Mouse (Mus musculus) forebrain, embryonic 14.5 days (tissue): ENCODE measurements around the gene AI481877. TPM values are rescaled to one million over a fixed set of nuclear protein-coding genes. Genes with fewer than 3 reads are reported as not detected.

ENCODE experiments used
- ATAC-seq: fragments of 200-750 bp; cut with Nextera tagmentation; 2 replicates; pipeline ENCODE4 v1.8.0; 2017; ENCODE audit warnings: mild to moderate bottlenecking, moderate library complexity
- DNase-seq: peaks from one replicate; pipeline ENCODE4 v3.0.0-alpha.2; 2015; ENCODE audit warnings: low spot score
- H3K27ac ChIP-seq: fragments of 300-500 bp; sonication (generic); 2 replicates; pipeline ENCODE4 v1.5.1; 2014; ENCODE audit warnings: low read depth, mild to moderate bottlenecking, control low read depth, low read length, moderate library complexity
- H3K27me3 ChIP-seq: fragments of 300-500 bp; sonication (generic); replicated peaks from 2 replicates; pipeline ENCODE4 v1.6.1; 2014; ENCODE audit warnings: low read length, control low read depth, mixed read lengths; ENCODE audit not compliant: control insufficient read depth, insufficient read depth
- H3K36me3 ChIP-seq: fragments of 300-500 bp; sonication (generic); 2 replicates; pipeline ENCODE4 v1.6.1; 2014; ENCODE audit warnings: low read length, control low read depth; ENCODE audit not compliant: control insufficient read depth, insufficient read depth
- H3K4me1 ChIP-seq: fragments of 300-500 bp; sonication (generic); 2 replicates; pipeline ENCODE4 v1.6.1; 2014; ENCODE audit warnings: antibody characterized with exemption, low read length, control low read depth; ENCODE audit not compliant: control insufficient read depth, insufficient read depth
- H3K4me2 ChIP-seq: fragments of 300-500 bp; sonication (generic); 2 replicates; pipeline ENCODE4 v1.6.1; 2014; ENCODE audit warnings: mild to moderate bottlenecking, control low read depth, low read length
- H3K4me3 ChIP-seq: fragments of 300-500 bp; sonication (generic); 2 replicates; pipeline ENCODE4 v1.5.1; 2014; ENCODE audit warnings: low read depth, low read length, control low read depth
- H3K9ac ChIP-seq: fragments of 300-500 bp; sonication (generic); 2 replicates; pipeline ENCODE4 v1.6.1; 2014; ENCODE audit warnings: mild to moderate bottlenecking, low read length, control low read depth, moderate library complexity
- H3K9me3 ChIP-seq: fragments of 300-500 bp; sonication (generic); replicated peaks from 2 replicates; pipeline ENCODE4 v1.6.1; 2016; ENCODE audit warnings: low read length, control low read depth, mixed read lengths; ENCODE audit not compliant: control insufficient read depth
- WGBS: fragments of 180-500 bp; shearing (Covaris S2); extraction: QIAGEN DNeasy Blood & Tissue Kit; methylation state at CpG from one replicate; pipeline ENCODE4 v1.1.7; 2014; 5-methylcytosine and 5-hydroxymethylcytosine counted together
- polyA plus RNA-seq: library from polyadenylated mRNA; unstranded; fragments of >200 nt; fragmentation: Nextera tagmentation; extraction: Ambion mirVana; gene quantifications from 2 replicates; pipeline ENCODE4 v1.2.1, GENCODE M21; 2014

Gene AI481877
- polyA plus RNA-seq, 1 experiment from 2014 or later, result not detected

DNA sequence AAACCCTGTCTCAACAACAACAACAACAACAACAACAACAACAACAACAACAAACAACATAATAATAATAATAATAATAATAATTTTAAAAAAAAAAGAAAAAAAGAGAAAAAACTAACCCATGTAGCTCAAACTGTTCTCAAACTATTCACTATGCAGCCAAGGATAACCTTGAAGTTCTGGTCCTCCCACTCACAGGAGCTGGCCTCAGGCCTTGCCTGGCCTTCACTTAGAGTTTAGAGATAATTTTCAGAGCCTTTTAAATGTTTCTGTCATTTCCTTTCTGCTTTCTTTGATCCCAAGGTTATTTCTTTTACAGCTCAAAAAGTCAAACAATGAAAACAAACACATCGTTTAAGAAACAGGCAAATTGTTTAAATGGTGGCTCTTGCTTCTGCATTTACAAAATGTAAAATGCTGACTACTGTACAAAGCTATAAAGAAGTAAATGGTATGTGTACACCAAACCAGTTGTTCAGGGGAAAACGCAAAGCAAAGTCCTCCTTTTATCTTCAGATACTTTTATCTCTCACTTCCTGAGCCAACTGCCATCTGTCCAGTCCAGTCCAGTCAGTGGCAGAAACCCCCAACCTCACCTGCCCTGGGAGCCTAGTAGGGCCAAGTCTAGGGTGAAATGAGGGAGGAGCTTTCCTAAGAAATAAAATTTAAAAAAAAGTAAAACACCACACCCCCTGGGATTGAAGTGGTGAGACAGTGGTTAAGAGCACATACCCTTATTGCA is 34.6 kb upstream of the AI481877 start:
- Histone ChIP-seq H3K27ac (no peak overlapping the region), H3K27me3 (no peaks in the 10 kb centered on the region), H3K4me1 (no peaks in the 10 kb centered on the region), H3K36me3 (no peaks in the 10 kb centered on the region), H3K9me3 (no peaks in the 10 kb centered on the region), H3K4me3 (no peak overlapping the region), H3K4me2 (no peak overlapping the region), H3K9ac (no peak overlapping the region)
- WGBS, result 79% methylated on average over 2 of the region's 2 CpGs
- no peak for ATAC-seq
- no peak for DNase-seq

GRCm38 (mm10) chr4:59172616-59173015 is 33.8 kb upstream of the AI481877 start:
- ATAC-seq (no peak), DNase-seq (no peak)
- no peaks in the 10 kb centered on the region for H3K4me1 ChIP-seq
- H3K27me3 ChIP-seq, result no peaks in the 10 kb centered on the region
- WGBS, result 16% methylated on average over 2 of the region's 2 CpGs
- no peak overlapping the region for H3K27ac ChIP-seq
- H3K4me3 ChIP-seq, result no peak overlapping the region
- no peaks in the 10 kb centered on the region for H3K36me3 ChIP-seq
- no peaks in the 10 kb centered on the region for H3K9me3 ChIP-seq
- no peak overlapping the region for H3K4me2 ChIP-seq
- H3K9ac ChIP-seq, result no peak overlapping the region

DNA sequence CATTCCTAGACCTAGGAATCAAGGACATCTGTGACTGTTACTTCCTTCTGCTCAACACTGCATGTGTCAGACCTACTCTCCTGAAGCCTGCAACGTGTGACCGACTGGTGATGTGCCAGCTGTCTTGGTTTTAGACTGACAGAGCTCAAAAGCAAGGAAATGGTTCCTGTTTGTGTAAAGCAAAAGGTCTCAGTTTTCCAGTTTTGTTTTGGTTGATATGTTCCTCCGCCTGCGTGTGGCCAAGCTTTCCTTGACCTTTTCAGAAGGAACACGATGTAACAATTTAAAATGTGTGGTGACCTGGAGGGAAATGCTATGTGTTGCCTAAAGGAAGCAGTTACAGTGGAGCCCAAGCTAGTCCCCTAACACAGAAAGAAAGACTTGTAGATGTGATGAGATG is 31.2 kb upstream of the AI481877 start:
- H3K9me3 ChIP-seq, result no peaks in the 10 kb centered on the region
- no peak overlapping the region for H3K4me3 ChIP-seq
- DNase-seq (no peak), ATAC-seq (no peak)
- H3K9ac ChIP-seq, result no peak overlapping the region
- H3K27me3 ChIP-seq, result no peaks in the 10 kb centered on the region
- H3K4me1 ChIP-seq, result no peaks in the 10 kb centered on the region
- no peak overlapping the region for H3K4me2 ChIP-seq
- no peak overlapping the region for H3K27ac ChIP-seq
- 87% methylated on average over 5 of the region's 5 CpGs for WGBS
- no peaks in the 10 kb centered on the region for H3K36me3 ChIP-seq

DNA sequence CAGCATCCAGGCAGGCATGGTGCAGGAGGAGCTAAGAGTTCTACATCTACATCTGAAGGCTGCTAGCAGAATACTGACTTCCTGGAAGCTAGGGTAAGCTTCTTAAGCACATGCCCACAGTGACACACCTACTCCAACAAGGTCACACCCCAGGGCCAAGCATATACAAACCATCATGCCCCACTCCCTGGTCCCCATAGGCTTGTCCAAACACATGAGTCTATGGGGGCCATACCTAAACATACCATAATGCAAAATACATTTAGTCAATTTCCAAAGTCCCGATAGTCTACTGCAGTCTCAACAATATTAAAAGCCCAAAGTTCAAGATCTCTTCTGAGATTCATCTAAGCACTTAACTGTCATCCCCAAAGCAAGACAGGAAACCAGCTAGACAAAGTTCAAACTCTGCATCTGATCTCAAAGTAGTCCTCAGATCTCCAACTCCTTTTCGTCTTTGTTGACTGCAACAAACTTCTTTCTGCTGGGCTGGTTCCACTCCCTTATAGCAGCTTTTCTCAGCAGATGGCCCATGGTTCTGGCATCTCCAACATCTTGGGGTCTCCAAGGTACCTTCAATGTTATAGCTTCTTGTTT is 28.6 kb upstream of the AI481877 start:
- DNase-seq (no peak), ATAC-seq (no peak)
- Histone ChIP-seq H3K9me3 (no peaks in the 10 kb centered on the region), H3K27ac (no peak overlapping the region), H3K9ac (no peak overlapping the region), H3K36me3 (no peaks in the 10 kb centered on the region), H3K4me2 (no peak overlapping the region), H3K27me3 (no peaks in the 10 kb centered on the region), H3K4me1 (no peaks in the 10 kb centered on the region), H3K4me3 (no peak overlapping the region)
- 93% methylated on average over 2 of the region's 2 CpGs for WGBS

DNA sequence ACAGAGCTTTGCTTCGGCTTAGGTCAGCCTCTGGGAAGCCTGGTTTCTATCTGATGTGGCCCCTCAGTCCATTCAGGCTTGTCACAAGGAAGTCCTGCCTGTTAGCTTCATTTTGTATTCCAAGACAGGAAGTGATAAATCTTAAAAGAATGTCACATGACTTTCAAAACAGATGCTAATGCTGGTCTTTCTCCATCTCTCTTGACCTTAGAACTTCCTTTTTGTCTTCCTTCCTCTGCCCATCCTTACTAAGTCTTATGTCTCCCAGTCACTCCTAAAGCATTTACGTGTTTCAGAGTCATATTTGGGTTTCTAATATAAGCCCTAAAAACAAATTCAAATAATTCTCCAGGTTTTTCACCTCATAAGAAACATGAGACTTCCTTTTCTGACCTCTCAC is 25.3 kb upstream of the AI481877 start:
- Histone ChIP-seq H3K27ac (no peak overlapping the region), H3K4me3 (no peak overlapping the region), H3K9me3 (no peaks in the 10 kb centered on the region), H3K9ac (no peak overlapping the region), H3K27me3 (no peaks in the 10 kb centered on the region), H3K4me1 (no peaks in the 10 kb centered on the region), H3K36me3 (no peaks in the 10 kb centered on the region), H3K4me2 (no peak overlapping the region)
- WGBS, result 90% methylated on average over 2 of the region's 2 CpGs
- ATAC-seq (no peak), DNase-seq (no peak)

DNA sequence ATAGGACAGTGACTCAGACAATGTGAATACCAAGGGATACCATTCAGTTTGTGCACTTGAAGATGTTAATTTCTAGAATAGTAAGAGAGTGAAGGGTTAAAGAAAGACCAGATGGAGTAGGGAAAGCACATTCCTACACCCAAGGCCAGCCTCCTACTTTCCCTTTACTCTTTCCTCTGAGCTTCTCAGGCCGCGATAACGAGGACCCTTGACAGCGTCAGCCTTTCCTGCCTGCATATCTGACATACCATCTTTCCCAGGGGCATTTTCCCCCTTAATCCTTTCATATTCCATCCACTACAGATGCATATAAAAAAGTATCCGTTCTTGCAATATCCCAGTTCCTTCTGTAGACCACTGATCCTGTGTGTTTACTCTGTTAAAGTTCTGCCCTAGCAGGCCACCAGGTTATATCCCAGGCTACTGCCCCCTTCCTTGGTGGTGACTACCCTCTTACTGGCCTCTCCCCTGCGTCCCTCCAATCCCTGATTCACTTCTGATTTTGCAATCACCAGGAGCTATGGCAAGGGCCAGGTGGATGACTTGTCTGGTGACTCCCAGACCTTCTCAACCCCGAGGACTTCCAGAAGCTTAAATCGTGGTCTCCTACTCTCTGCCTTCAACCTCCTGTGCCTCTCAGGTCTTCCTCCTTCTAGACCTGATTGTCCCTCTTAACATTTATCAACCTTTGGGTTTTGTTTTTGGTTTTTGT is 22.3 kb upstream of the AI481877 start:
- Histone ChIP-seq H3K27me3 (no peaks in the 10 kb centered on the region), H3K4me1 (no peaks in the 10 kb centered on the region), H3K27ac (no peak overlapping the region), H3K9ac (no peak overlapping the region), H3K4me2 (no peak overlapping the region), H3K36me3 (no peaks in the 10 kb centered on the region), H3K4me3 (no peak overlapping the region), H3K9me3 (no peaks in the 10 kb centered on the region)
- no peak for DNase-seq
- 84% methylated on average over 8 of the region's 8 CpGs for WGBS
- no peak for ATAC-seq

DNA sequence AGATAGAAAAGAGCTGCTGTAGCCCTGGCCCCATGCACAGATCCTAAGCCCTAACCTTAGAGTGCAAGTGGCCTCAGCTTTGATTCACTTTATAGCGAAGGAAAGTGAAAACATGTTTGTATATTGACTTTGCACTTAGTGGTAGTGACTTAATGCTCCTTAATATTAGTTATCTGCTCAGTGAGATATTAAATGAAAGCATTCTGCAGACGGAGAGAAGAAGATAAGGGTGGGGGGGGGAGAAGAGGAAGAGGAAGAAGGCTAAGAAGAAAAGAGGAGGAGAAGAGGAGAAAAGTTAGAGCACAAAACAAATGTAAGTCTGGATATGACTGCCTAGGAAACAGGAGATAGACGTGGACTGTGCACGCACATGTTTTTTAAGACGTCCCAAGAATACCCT is 21.5 kb upstream of the AI481877 start:
- WGBS, result 90% methylated on average over 5 of the region's 5 CpGs
- H3K9me3 ChIP-seq, result no peaks in the 10 kb centered on the region
- no peaks in the 10 kb centered on the region for H3K4me1 ChIP-seq
- H3K4me3 ChIP-seq, result no peak overlapping the region
- no peak overlapping the region for H3K4me2 ChIP-seq
- no peaks in the 10 kb centered on the region for H3K27me3 ChIP-seq
- ATAC-seq (no peak), DNase-seq (no peak)
- no peaks in the 10 kb centered on the region for H3K36me3 ChIP-seq
- no peak overlapping the region for H3K9ac ChIP-seq
- H3K27ac ChIP-seq, result no peak overlapping the region

- no peak overlapping the region for H3K4me3 ChIP-seq
- no peaks in the 10 kb centered on the region for H3K4me1 ChIP-seq
- DNase-seq (no peak), ATAC-seq (no peak)
- H3K9ac ChIP-seq, result no peak overlapping the region
- H3K27me3 ChIP-seq, result no peaks in the 10 kb centered on the region
- H3K27ac ChIP-seq, result no peak overlapping the region
- WGBS, result 60% methylated on average over 2 of the region's 2 CpGs
- no peaks in the 10 kb centered on the region for H3K9me3 ChIP-seq
- no peak overlapping the region for H3K4me2 ChIP-seq
- no peaks in the 10 kb centered on the region for H3K36me3 ChIP-seq
These were observed 18.9 kb upstream of the AI481877 start for GRCm38 (mm10) chr4:59157654-59158053.
